Mouse (Mus musculus) urinary bladder, adult 18-20 months (tissue): ENCODE results near the gene Hoxd10.

Experiments
- DNase-seq, 2 experiments: peaks; one replicate each; pipeline ENCODE4 v3.0.0; 2022; ENCODE audit warnings: low spot score in 2 of 2, mixed read lengths in 2 of 2

Hoxd10 gene

GRCm38 (mm10) chr2:74730331-74730730 is 38.6 kb downstream of the Hoxd10 start:
- no peak for DNase-seq

- no peak for DNase-seq
Observed at GRCm38 (mm10) chr2:74731055-74731454, 39.3 kb downstream of the Hoxd10 start.

- no peak for DNase-seq
Observed at GRCm38 (mm10) chr2:74731799-74732512, 40.2 kb downstream of the Hoxd10 start.

GRCm38 (mm10) chr2:74732513-74733316 is 41.0 kb downstream of the Hoxd10 start:
- no peak for DNase-seq

GRCm38 (mm10) chr2:74733317-74733661 is 41.6 kb downstream of the Hoxd10 start:
- DNase-seq = no peak

GRCm38 (mm10) chr2:74733765-74734164 is 42.0 kb downstream of the Hoxd10 start:
- no peak for DNase-seq

GRCm38 (mm10) chr2:74734451-74734850 is 42.7 kb downstream of the Hoxd10 start:
- DNase-seq = no peak

- DNase-seq = no peak
Observed at GRCm38 (mm10) chr2:74734996-74735811, 43.5 kb downstream of the Hoxd10 start.

- DNase-seq = no peak
Observed at GRCm38 (mm10) chr2:74735851-74736687, 44.3 kb downstream of the Hoxd10 start.

GRCm38 (mm10) chr2:74736688-74737577 is 45.2 kb downstream of the Hoxd10 start:
- no peak for DNase-seq

- DNase-seq = no peak
Observed at GRCm38 (mm10) chr2:74737578-74738070, 45.9 kb downstream of the Hoxd10 start.

- DNase-seq = no peak
Observed at GRCm38 (mm10) chr2:74738623-74739475, 47.1 kb downstream of the Hoxd10 start.

GRCm38 (mm10) chr2:74739476-74739800 is 47.7 kb downstream of the Hoxd10 start:
- no peak for DNase-seq

GRCm38 (mm10) chr2:74739869-74740268 is 48.1 kb downstream of the Hoxd10 start:
- DNase-seq = no peak

GRCm38 (mm10) chr2:74740311-74741091 is 48.8 kb downstream of the Hoxd10 start:
- DNase-seq = no peak

- no peak for DNase-seq
Observed at GRCm38 (mm10) chr2:74741252-74741978, 49.7 kb downstream of the Hoxd10 start.

GRCm38 (mm10) chr2:74741979-74742277 is 50.2 kb downstream of the Hoxd10 start:
- no peak for DNase-seq
